Mouse (Mus musculus): Measurements from ENCODE around the gene Lcp1.
"Not testable (repeated sequence)": the region's sequence is repeated elsewhere in the genome, so short reads cannot be mapped to it uniquely, and the experiment has no call there.

Gene Lcp1

DNA sequence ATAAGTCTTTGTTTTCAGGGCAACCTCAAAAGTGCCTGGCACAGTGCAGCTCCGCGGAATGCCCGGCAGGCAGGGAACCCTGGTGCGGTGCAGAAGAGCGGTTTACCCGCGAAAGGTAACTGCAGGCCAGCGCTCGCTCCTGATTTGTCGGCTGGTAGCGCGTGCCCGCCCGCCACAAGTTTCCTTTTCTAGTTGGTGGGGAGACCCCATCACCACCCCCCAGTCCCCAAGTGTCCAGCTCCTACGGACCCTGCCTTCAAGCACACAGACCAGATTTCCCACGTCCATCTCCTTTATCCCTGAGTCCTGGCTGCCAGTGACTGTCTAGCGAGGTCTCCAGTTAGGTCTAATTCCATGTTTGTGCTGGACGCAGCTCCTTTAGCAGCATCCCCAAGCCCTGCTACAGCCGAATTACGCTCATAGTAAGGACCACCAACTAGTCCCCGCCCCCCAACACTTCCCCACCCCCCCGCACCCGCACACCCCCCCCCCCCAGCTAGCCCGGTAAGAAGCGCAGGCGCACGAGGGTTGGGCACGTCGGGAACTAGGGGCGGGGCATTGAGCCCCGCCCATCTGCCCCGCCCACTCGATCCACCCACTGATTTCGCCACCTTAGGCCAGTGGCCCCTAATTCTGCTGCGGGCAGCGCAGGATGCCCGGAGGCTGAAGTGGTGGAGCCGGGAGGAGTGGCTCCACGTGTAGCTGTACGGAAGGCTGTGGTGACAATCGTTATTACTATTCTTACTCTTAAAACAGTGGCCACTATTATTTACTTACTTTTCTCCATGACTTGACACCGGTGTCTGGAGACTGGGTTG lies at the start of gene Lcp1, which contains the start of gene Lrrc63:
TSS of gene Lcp1 (plus strand) at position 601 of the 818 bp plus-strand sequence.
TSS of gene Lrrc63 (minus strand) at position 381 of the 818 bp plus-strand sequence.
- peak; percentile 77 to 88 for DNase-seq

DNA sequence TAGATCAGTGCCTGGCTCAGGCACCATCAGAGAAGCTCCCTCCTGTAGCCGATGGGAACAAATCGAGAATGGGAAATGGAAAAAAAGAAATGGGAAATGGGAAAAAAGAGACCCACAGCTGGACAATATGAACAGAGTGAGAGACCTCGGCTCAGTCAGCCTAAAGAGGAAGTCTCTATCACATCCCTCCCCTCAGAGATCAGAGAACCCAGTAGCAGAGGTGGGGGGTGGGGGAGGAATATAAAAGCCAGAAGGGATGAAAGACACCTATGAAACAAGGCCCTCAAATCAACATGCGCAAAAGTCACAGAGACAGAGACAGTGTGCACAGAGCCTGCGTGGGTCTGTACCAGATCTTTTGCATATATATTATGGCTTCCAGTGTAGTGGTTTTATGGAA lies 27.9 kb upstream of the Lcp1 start:
- no peak for DNase-seq

DNA sequence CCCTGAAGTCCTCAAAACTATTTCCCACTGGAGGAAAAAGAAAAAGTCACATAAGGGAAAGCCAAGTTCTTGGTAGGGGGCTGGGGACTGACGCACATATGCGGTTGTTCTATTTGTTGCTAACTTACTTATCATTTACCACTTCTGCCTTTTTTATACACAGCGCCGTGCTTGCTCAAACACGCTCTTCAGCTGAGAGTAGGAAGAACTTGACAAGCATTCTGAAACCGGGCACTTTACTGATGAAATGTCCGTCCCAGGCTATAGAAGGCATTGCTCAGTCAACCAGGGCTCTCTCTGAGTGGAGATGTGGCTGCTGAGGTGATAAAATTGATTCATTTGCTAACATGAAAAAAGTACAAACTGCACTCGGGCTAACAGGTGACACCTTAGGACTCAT lies 9.2 kb upstream of the Lcp1 start:
- no peak for DNase-seq

DNA sequence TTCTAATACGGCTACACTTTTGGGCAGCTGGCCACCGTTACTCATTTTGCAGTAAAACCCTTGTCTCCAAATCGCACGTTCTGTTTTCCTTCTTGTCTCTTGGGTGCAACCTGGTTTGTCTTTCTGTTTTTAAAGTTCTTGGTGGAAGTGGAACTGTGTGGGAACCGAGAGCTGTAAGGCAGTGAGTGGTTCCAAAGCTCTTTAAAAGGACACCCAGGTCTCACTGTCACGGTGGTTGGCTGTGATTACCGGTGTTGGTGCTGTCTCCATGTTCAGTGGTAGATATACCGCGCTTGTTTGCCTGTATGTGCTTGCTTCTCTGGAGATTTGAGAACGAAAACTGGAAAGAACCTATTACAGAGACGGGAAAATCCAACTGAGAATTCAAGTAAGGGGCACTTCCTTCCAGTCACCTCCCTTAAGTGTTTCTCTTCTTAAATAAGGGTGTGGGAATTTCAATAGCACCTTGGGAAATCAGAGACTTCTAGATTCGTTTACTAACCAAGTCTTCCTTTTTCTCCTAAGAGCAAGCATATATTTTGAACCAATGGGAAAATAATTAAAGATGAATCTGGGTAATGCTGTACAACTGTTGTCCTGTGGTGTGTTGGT lies 529 bp downstream of the Lcp1 start:
- DNase-seq = peak in 1 of 2 experiments; percentile 2

DNA sequence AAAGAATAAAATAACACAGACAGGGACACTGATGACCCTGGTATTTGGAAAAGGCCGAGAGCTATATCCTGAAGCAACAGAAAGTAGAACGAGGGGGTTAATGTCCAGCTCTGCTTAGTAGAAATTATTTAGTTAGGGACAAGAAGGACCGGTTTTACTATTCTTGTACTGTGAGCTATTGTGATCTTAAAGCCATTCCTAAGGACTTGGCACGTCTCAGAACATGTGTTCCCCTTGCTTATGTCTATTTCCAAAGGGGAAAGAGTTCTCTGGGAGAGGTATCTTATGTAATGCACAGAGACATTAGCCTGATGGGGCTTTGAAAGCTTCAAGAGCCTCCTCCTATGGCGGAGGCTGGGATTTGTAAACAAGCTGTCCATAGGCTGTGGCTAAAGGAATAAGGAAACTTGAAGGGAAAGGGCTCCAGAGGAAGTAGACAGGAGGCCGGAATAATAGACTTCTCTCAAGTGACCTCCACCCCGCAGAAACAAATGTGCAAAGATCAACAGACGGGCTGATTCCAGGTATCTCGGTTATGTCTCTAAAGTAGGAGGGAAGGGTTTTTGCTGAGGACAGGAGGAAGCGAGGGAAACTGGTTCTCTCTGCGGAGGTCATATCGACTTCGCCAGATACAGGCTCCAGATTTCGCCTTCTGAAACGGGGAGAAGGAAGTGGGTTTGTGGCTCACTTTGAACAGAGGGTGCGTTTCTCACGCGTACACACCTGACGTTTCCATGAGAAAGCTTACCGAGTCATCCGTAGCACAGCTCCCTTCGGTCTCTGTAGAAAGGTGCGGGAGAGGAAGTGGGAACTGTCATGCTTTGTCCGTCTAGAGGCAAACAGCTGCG lies 5.4 kb downstream of the Lcp1 start:
- DNase-seq = no peak

DNA sequence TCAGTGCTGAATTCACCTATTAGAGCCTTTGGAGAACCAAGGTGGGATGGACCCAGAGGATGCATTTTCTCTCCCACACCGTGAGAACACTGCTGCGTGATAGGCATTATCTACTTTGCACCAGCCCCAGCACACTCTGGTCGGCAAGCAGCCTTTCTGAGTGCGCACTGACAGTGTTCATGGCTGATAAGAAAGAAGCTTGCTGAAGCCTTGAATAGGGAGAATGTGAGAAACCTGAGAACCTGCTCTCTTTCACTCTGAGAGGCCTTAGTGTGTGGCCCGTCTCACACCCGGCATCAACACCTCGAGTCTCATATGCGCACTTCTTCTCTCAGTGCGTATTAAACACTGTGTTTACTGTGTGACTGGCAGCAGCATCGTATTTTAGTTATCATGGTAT lies 7.6 kb downstream of the Lcp1 start:
- no peak for DNase-seq

DNA sequence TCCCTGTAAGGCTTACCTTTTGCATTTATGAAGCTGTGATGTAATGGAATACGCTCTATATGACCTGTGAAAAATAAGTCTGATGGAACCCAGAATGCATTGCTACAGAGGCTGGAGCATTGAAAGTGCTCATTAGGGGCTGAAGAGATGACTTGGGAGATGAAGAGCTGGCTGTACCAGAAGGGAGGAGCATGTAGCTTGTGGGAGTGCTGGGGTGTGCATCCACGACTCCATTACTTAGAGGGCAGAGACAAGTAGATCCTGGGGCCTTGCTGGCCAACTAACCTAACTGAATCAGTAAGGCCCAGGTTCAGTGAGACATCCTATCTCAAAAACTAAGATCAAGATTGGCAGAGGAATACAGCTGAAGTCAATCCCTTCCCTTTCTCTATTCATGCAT lies 8.3 kb downstream of the Lcp1 start:
- DNase-seq = no peak

DNA sequence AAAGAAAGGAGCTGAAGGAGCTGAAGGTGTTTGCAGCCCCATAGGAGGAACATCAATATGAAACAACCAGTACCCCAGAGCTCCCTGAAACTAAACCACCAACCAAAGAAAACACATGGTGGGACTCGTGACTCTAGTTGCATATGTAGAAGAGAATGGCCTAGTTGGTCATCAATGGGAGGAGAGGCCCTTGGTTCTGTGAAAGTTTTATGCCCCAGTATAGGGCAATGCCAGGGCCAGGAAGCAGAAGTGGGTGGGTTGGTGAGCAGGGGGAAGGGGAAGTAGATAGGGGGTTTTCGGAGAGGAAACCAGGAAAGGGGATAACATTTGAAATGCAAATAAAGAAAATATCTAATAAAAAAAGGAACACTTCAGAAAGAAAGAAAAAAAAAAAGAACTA lies 16.8 kb downstream of the Lcp1 start:
- DNase-seq = not testable (repeated sequence)

DNA sequence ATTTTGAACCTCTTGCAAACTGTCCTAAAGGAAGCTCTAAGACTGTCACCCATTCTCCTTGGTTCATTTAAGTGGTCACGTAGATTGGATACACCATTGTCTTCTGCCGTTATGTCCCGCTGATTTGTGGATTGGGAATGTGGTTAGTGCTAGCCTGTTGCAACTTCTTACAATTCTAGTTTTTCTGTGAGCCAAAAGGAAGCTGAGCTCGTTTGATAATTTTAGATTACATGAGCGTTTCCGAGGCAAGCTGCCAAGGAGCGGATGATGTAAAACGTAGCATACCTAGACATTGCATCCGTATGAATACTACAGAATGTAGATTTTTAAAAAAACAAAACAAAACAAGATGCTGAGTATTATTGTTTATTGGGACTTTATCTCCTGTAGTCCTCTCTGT lies 17.3 kb downstream of the Lcp1 start:
- DNase-seq = peak; percentile 17 to 56

DNA sequence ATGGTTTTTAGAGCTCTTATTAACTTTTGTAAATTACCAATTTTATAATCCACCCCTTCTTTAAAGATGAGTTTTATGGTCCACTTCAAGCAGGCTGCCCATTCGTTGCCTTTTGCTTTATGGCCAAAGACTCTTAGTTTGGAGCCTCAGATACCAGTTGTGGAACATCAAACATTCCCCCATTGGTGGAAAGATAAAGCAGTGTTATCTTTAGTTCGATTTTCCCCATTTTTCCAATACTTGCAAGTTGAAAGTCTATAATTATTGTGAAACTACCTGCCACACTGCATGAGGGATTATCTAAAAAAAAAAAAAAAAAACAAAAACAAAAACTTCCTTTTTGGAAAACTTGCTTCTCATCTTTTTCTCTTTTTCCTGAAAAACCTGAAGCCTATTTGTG lies 19.8 kb downstream of the Lcp1 start:
- no peak for DNase-seq

DNA sequence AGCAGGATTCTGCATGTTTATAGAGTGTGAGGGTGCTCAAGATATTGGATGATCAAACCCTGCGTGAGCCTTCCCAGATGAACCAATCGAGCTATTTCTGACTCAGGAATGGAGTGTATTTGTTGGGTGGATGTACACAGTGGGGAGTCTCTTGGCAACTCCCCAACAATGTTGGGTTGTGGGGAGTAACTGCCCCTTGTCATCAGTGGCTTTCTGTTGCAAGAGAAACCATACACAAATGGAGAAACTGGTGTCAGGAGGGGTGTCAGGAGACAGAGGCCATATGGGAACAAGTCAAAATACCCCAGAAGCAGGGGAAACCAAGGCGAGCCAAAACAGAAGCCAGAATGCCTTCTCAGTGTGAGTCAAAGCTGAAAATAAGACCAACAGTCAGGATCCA lies 20.2 kb downstream of the Lcp1 start:
- no peak for DNase-seq

DNA sequence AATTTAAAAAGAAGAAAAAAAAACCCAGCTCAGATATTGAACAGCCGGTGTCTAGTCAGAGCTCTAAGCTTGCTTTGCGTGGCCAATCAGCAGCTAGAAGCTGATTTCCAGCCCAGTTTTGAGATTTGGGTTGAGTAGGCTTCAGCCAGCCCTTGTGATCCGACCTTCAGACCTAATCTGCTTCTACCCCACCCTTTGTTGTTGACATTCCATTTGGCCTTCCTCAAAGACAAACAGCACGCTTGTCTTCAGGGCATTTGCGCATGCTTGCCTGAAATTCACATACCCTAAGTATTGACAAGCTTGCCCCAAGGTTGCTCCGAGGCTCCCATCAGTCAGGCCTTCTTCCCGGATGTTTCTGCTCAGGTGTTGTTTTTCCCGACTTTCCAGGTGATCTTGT lies 23.6 kb downstream of the Lcp1 start:
- no peak for DNase-seq

DNA sequence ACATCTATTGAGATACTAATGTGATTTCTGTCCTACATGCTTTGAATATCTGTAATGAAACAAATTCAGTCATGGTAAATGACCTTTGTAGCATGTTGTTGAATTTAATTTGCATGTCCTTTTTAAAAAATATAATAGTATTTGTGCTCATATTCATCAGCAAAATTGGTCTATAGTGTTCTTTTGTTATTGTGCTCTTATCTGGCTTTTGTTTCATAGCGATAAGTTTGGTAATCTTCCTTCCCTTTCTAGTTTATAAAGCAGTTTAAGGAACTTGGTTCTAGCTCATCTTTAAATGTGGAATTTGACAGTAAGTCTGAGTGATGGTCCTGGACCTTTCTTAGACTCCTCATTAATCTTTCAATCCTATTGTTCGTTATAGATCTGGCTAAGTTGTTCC lies 28.5 kb downstream of the Lcp1 start:
- no peak for DNase-seq

DNA sequence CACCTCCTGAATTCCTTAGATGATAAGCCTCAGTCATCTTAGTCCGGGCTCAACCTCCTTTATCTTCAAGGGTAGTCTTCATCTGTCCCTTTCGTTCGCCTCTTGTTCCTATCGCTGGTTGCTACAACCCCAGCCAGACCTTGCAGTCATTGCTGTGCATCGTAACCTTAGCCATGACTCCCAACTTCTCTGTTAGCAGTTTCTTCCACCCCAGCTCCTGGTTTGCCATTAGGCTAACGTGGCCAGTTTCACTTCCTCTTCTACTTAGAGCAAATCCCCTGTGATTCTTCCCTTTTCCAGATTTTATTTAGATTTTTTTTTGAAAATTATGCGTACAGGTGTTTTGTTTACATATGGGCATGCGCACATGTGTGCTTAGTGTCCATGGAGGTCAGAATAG lies 33.0 kb downstream of the Lcp1 start:
- DNase-seq = no peak

DNA sequence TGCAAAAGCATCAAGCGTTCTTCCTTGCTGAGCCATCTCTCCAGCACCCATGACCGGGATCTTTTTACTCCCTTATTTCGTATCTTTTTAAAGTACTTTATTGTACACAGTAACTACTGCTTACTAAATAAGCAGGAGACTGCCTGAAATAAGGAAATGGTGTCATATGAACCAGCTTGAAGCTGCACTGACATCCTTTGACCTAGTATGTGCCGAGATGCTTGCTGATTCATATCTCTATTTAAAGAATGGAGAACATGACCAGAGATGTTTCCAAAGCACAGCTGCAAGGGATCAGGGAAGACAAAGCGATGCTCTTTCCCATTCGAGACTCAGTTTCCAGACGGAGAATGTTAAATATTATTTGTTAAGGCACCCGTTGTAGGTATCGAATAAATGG lies 33.4 kb downstream of the Lcp1 start:
- DNase-seq = no peak

DNA sequence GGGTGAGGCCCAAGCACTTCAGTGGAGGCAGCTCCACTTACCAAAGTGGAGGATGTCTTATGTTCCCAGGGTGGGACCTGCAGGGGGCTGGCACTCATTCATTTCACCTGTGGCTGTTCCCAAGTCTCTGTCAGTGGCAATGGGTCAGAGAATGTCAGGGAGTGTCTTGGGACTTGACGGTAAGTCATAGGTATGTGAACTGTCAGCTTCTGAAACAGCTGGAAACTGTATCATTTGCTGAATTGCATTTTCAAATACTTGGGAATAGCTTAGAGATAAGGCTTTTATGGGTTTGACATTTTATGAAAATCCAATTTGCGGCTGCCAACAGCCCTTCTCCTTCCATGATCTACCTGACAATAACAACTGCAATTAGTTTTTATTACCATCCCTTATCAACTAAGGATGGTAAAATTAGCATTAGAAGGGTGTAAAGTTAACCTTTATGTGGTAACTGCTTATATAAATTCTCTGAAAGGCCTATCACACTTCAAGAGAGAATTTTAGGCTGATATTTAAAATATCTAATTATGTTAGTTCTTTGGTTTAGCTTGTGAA lies 34.8 kb downstream of the Lcp1 start:
- no peak for DNase-seq

DNA sequence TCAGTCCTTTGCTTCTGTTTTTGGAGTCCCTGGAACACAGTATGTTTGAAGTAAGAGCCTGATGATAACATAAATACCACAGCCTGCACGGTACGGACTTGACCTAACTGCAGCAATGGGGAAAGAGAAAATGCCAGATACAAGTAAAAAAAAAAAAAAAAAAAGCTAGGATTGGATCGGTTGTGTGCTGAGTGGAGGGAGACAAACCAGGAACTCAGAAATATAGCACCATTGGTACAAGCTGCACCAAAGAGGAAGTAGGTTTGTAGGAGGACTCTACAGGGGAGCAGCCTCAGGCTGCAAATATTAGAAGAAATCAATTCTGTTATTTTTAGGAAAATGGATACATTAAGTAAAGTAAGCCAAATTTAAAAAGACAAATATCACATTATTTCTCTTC lies 37.6 kb downstream of the Lcp1 start:
- no peak for DNase-seq

DNA sequence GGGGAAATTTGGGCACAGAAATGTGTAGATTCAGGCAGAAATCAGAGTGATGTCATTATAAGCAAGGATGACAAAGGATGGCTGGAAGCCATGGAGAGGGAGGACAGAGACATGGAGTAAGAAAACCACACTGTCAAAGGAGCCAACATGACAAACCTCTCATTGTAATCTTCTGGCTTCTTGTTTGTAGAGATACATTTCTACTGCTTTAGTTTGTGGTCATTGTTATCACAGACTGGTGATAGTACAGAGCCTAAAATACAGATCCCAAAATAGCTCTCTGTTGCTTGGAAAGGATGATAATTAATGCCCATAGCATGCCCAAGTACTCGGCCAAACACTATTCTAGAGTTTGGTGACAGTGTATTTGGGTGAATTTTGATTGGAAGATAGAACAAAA lies 39.6 kb downstream of the Lcp1 start:
- DNase-seq = no peak

DNA sequence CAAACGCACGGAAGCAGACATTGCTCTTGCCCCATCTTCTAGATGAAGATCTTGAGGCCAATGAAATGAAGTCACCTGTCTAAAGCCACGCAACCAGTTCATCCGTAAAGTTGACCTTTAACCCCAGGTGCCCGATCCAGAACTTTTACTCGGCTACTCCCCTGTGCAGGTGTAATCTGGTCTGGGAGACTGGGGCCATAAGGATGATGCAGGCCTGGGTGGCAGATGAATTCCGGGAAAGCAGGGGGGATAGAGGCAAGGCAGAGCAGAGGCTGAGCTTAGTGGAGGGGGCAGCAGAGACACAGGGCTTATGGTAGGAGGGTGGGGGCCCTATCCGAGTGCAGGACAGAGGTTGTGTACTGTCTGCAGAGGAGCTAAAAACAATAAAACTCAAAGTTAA lies 43.4 kb downstream of the Lcp1 start:
- DNase-seq = no peak

DNA sequence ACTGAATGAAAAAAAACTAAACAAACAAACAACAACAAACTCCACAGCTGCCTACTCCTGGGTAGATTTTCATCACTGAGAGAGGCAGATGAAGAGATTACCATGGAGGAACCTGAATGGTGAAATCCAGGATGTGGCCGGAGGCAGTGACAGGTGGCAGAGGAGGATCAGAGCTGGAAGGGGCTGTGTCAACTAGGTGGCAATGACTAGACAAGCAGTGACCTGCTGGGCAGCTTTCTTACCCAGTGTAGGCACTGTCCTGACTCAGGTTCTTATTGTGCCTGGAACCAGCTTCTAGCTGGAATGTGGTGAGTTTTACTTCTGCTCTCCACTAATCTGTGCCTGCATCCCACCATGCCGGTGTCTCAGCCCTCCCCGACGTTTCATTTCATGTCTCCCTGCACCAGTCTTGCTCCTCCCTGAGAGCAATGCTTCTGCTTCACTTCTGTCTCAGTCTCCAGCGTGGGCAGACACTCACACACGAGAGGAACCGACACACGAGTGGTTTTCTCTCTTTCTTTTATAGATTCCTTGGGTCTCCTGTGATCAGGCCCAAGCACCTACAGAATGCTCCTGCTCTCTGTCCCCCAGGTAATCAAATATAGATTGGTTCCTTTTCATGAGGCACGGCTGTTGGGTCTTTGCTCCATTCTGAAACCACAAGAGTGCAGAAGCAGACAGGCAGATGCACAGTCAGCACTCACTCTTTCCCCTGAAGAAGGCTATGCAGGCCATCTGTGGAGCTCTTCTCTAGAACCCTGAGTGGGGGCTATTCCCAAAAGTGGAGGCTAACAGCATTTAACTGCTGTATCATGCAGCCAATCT lies 44.0 kb downstream of the Lcp1 start:
- no peak for DNase-seq

DNA sequence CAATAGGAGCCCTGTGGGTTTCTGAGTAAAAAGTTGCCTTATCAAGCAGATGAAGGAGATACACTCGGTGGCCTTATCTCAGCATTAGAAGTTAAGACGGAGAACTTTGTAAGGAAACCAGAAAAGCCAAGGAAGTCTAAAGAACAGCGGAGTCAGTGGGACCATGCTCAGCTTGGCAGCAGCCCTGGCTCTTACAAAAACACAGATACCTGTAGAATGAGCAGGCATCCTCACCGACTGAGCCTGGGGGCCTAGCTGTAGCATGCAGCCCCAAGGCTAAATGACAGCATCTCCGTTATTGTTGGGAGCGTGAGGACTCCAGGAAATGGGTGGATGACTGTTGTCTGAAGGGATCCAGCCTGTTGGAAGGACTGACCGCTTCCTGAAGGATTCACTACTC lies 44.9 kb downstream of the Lcp1 start:
- DNase-seq = no peak

DNA sequence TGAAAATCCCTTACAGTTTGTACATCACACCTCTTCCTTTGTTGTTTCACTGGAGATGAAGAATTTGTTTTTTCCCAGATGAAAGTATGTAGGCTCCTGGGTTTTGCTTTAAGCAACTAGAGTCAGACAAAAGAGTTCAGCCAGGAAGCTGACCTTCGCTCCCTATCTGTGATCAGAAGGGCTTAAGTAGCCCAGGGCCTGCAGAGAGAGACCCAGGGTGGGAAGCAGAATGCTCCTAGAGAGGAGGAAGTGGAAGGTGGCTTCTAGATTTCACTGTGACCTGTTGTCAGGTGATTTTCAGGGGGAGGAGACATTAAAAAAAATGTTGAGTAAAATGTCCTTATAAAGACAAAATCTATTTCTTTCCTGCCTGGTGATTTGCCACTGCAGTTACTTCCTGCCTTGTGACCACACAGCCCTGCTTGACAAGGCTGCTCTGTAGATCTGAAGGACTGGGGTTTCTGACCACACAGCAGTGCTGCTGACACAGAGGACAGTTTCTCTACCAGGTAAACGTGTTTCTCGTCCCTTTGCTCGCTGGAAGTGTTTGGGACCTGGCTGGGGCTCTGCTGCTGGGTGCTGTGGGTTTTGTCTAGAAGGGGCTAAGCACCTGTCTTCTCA lies 45.6 kb downstream of the Lcp1 start:
- no peak for DNase-seq
